Mouse (Mus musculus) gastrocnemius, postnatal 4 days (tissue): Measurements from ENCODE around the gene Pwwp2a. TPM values are rescaled to one million over a fixed set of nuclear protein-coding genes. Genes with fewer than 3 reads are reported as not detected.
A peak's percentile ranks its signal among the peaks of the same experiment; 100 is the strongest.

Source experiments
- DNase-seq, 2 experiments: peaks; one replicate each; pipeline ENCODE4 v3.0.0; 2021 to 2022; ENCODE audit warnings: low spot score in 2 of 2, mixed read lengths in 2 of 2
- total RNA-seq, 2 experiments: library from RNA; stranded (reverse); gene quantifications; 2 replicates each; pipeline ENCODE4 v1.2.3; 2021

The Pwwp2a gene
- total RNA-seq, 2 experiments from 2014 or later, result 33.6 to 35.1 TPM

GRCm38 (mm10) chr11:43712178-43712577 is 30.4 kb downstream of the Pwwp2a start:
- DNase-seq, result no peak

- no peak for DNase-seq
Observed at GRCm38 (mm10) chr11:43723411-43723810, 41.6 kb downstream of the Pwwp2a start.

- no peak for DNase-seq
Observed at GRCm38 (mm10) chr11:43727796-43728195, 46.0 kb downstream of the Pwwp2a start.

- DNase-seq, result no peak
Observed at GRCm38 (mm10) chr11:43728737-43729301, 47.0 kb downstream of the Pwwp2a start.

- DNase-seq, result peak; percentile 90 to 96
Observed at GRCm38 (mm10) chr11:43747233-43748226, 65.7 kb downstream of the Pwwp2a start, which contains the start of gene Ttc1. Gene Ttc1 (minus strand): TSS chr11:43748008.

- no peak for DNase-seq
Observed at GRCm38 (mm10) chr11:43751542-43751941, 69.7 kb downstream of the Pwwp2a start.

- no peak for DNase-seq
Observed at GRCm38 (mm10) chr11:43754568-43754967, 72.8 kb downstream of the Pwwp2a start.

GRCm38 (mm10) chr11:43755411-43755810 is 73.6 kb downstream of the Pwwp2a start:
- DNase-seq, result no peak

GRCm38 (mm10) chr11:43758436-43758835 is 76.6 kb downstream of the Pwwp2a start:
- DNase-seq, result no peak

GRCm38 (mm10) chr11:43766922-43767648 is 85.3 kb downstream of the Pwwp2a start:
- peak; percentile 48 to 70 for DNase-seq

- no peak for DNase-seq
Observed at GRCm38 (mm10) chr11:43767749-43768148, 86.0 kb downstream of the Pwwp2a start.

- no peak for DNase-seq
Observed at GRCm38 (mm10) chr11:43770110-43770509, 88.3 kb downstream of the Pwwp2a start.

Other genes with a start within 250 kb of the Pwwp2a start
- 10 to 100 TPM; 32.7 to 35.5 TPM for gene Slu7, start 248.3 kb upstream of the Pwwp2a start, total RNA-seq
- 10 to 100 TPM; 41.2 to 45.0 TPM for gene C1qtnf2, start 207.7 kb upstream of the Pwwp2a start, total RNA-seq
- gene Ccnjl, start 153.2 kb upstream of the Pwwp2a start, total RNA-seq, result 1 to 10 TPM; 2.4 to 3.3 TPM
- 1 to 10 TPM in 1 of 2 experiments, under 1 TPM in 1; 0.73 to 1.0 TPM for gene 4933415A04Rik, start 95.0 kb upstream of the Pwwp2a start, total RNA-seq
- gene Fabp6, start 80.5 kb upstream of the Pwwp2a start, total RNA-seq, result not detected
- gene Ttc1, start 66.0 kb downstream of the Pwwp2a start, total RNA-seq, result 10 to 100 TPM; 46.4 to 51.3 TPM
- gene Adra1b, start 219.2 kb downstream of the Pwwp2a start, total RNA-seq, result under 1 TPM; 0.78 to 0.88 TPM